Mouse (Mus musculus) cerebellum, adult 2 months (tissue): ENCODE measurements at regions not wholly inside any gene's neighbourhood (a gene's known extent, or its start where the extent isn't known, plus 50 kb on each side); places are given as distances from the start of the nearest gene placed in this dataset.

Source experiments
- CTCF ChIP-seq: fragments of 200-500 bp; IDR thresholded peaks from 2 replicates; pipeline ENCODE4 v1.5.1; 2011; ENCODE audit warnings: low read depth, mild to moderate bottlenecking, control low read depth, low read length, moderate library complexity, borderline replicate concordance; ENCODE audit not compliant: insufficient read depth
- POLR2A ChIP-seq: fragments of 200-500 bp; IDR thresholded peaks from 2 replicates; pipeline ENCODE4 v1.6.1; 2011; ENCODE audit warnings: low read length, control low read depth, borderline replicate concordance; ENCODE audit not compliant: insufficient read depth

- TF ChIP-seq POLR2A (no peak), CTCF (no peak)
These were observed 1255.5 kb upstream of the Aga start for GRCm38 (mm10) chr8:52256055-52256454.
